Mouse (Mus musculus) kidney, adult 18-20 months (tissue): ENCODE measurements around the gene Myh7.
"Not testable (repeated sequence)": the region's sequence is repeated elsewhere in the genome, so short reads cannot be mapped to it uniquely, and the experiment has no call there.

Source experiments
- DNase-seq: peaks from one replicate; pipeline ENCODE4 v3.0.0; 2021

Gene Myh7

GRCm38 (mm10) chr14:54994136-54994868 is at the start of gene Myh7:
Myh7 (minus strand) TSS chr14:54994626.
- DNase-seq = no peak

- not testable (repeated sequence) for DNase-seq
Measured at GRCm38 (mm10) chr14:55043694-55044093, 49.3 kb upstream of the Myh7 start.

- no peak for DNase-seq
Measured at GRCm38 (mm10) chr14:55032695-55033225, 38.3 kb upstream of the Myh7 start.

- DNase-seq = no peak
Measured at GRCm38 (mm10) chr14:55029034-55029698, 34.7 kb upstream of the Myh7 start.

GRCm38 (mm10) chr14:55028333-55028835 is 34.0 kb upstream of the Myh7 start:
- no peak for DNase-seq

- DNase-seq = no peak
Measured at GRCm38 (mm10) chr14:55027653-55028052, 33.2 kb upstream of the Myh7 start.

- DNase-seq = peak; percentile 25
Measured at GRCm38 (mm10) chr14:55027251-55027650, 32.8 kb upstream of the Myh7 start.

GRCm38 (mm10) chr14:55025527-55025926 is 31.1 kb upstream of the Myh7 start:
- DNase-seq = no peak

GRCm38 (mm10) chr14:55024236-55024635 is 29.8 kb upstream of the Myh7 start:
- peak; percentile 64 for DNase-seq

GRCm38 (mm10) chr14:55023011-55023410 is 28.6 kb upstream of the Myh7 start:
- DNase-seq = no peak

- DNase-seq = no peak
Measured at GRCm38 (mm10) chr14:55020394-55020793, 26.0 kb upstream of the Myh7 start.

- DNase-seq = no peak
Measured at GRCm38 (mm10) chr14:55016876-55017275, 22.4 kb upstream of the Myh7 start.

- no peak for DNase-seq
Measured at GRCm38 (mm10) chr14:55015767-55016111, 21.3 kb upstream of the Myh7 start.

GRCm38 (mm10) chr14:55014991-55015766 is 20.8 kb upstream of the Myh7 start, which contains the start of gene Ngdn:
Ngdn (plus strand) TSS chr14:55015454.
- DNase-seq = peak; percentile 100

- no peak for DNase-seq
Measured at GRCm38 (mm10) chr14:55014591-55014990, 20.2 kb upstream of the Myh7 start.

GRCm38 (mm10) chr14:55011116-55011515 is 16.7 kb upstream of the Myh7 start:
- DNase-seq = peak; percentile 18

- no peak for DNase-seq
Measured at GRCm38 (mm10) chr14:55008417-55008816, 14.0 kb upstream of the Myh7 start.

- no peak for DNase-seq
Measured at GRCm38 (mm10) chr14:55007120-55007908, 12.9 kb upstream of the Myh7 start.

GRCm38 (mm10) chr14:55006541-55006940 is 12.1 kb upstream of the Myh7 start:
- no peak for DNase-seq

- DNase-seq = no peak
Measured at GRCm38 (mm10) chr14:55005967-55006366, 11.5 kb upstream of the Myh7 start.

GRCm38 (mm10) chr14:55005506-55005905 is 11.1 kb upstream of the Myh7 start:
- DNase-seq = no peak
